Mouse (Mus musculus) cortical plate, adult 2 months (tissue): ENCODE results near the gene Gimap5.

ENCODE experiments used
- CTCF ChIP-seq: fragments of 200-500 bp; IDR thresholded peaks from 2 replicates; pipeline ENCODE4 v1.5.1; 2011; ENCODE audit warnings: mild to moderate bottlenecking, control low read depth, low read length; ENCODE audit not compliant: insufficient read depth; ENCODE audit errors: extremely low read depth
- POLR2A ChIP-seq: fragments of 200-500 bp; IDR thresholded peaks from 2 replicates; pipeline ENCODE4 v1.6.1; 2011; ENCODE audit warnings: mild to moderate bottlenecking, low read length, control low read depth; ENCODE audit not compliant: insufficient read depth; ENCODE audit errors: extremely low read depth

DNA sequence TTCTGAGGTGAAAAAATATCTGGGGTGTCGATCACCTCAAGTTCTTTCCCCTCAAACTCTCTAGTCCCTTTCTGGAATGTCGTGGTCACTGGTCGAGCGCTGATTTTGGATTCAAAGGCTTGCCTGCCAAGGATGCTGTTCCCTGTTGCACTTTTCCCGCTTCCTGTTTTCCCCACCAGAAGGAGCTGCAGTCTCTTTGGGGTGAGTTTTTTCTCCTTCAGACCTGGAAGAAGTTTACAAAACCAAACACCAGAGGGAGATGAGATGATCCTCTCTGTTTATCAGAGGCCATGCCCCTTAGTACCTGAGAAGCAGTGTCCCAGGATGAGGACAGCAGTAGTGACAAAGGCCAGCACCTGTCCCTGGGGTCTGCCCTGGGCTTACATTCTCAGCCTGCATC is 43.4 kb upstream of the Gimap5 start:
- TF ChIP-seq POLR2A (no peak), CTCF (no peak)
